Mouse (Mus musculus): Measurements from ENCODE around the gene Nr1d1.

Nr1d1 gene

GRCm38 (mm10) chr11:98736176-98736575 lies 39.0 kb downstream of the Nr1d1 start:
- DNase-seq = no peak

- no peak for DNase-seq
Observed at GRCm38 (mm10) chr11:98735111-98735510, 40.0 kb downstream of the Nr1d1 start.

GRCm38 (mm10) chr11:98734020-98734419 lies 41.1 kb downstream of the Nr1d1 start:
- peak; percentile 6 to 28 for DNase-seq

- DNase-seq = peak; percentile 67 to 82
Observed at GRCm38 (mm10) chr11:98731134-98731533, 44.0 kb downstream of the Nr1d1 start.

GRCm38 (mm10) chr11:98730727-98731126 lies 44.4 kb downstream of the Nr1d1 start:
- DNase-seq = no peak

GRCm38 (mm10) chr11:98729119-98729588 lies 46.0 kb downstream of the Nr1d1 start, which contains the start of gene Med24:
Gene Med24 (minus strand): TSS chr11:98729435.
- peak; percentile 86 to 88 for DNase-seq

GRCm38 (mm10) chr11:98725926-98726506 lies 49.1 kb downstream of the Nr1d1 start:
- DNase-seq = no peak

GRCm38 (mm10) chr11:98723098-98723497 lies 52.0 kb downstream of the Nr1d1 start:
- DNase-seq = no peak

GRCm38 (mm10) chr11:98721458-98722226 lies 53.5 kb downstream of the Nr1d1 start:
- peak; percentile 72 for DNase-seq

- no peak for DNase-seq
Observed at GRCm38 (mm10) chr11:98720756-98721155, 54.4 kb downstream of the Nr1d1 start.
